Mouse (Mus musculus) hindbrain, embryonic 12.5 days (tissue): ENCODE measurements around the gene Vps36. TPM values are rescaled to one million over a fixed set of nuclear protein-coding genes. Genes with fewer than 3 reads are reported as not detected.

ENCODE experiments used
- ATAC-seq: fragments of 200-750 bp; cut with Nextera tagmentation; 2 replicates; pipeline ENCODE4 v1.8.0; 2017; ENCODE audit warnings: moderate TSS enrichment; ENCODE audit not compliant: low FRiP score
- H3K27ac ChIP-seq: fragments of 300-500 bp; sonication (generic); 2 replicates; pipeline ENCODE4 v1.5.1; 2016; ENCODE audit warnings: mild to moderate bottlenecking
- H3K27me3 ChIP-seq: fragments of 300-500 bp; sonication (generic); 2 replicates; pipeline ENCODE4 v1.6.1; 2016; ENCODE audit warnings: mild to moderate bottlenecking
- H3K36me3 ChIP-seq: fragments of 300-500 bp; sonication (generic); 2 replicates; pipeline ENCODE4 v1.6.1; 2016; ENCODE audit warnings: mild to moderate bottlenecking
- H3K4me1 ChIP-seq: fragments of 300-500 bp; sonication (generic); 2 replicates; pipeline ENCODE4 v1.6.1; 2016
- H3K4me2 ChIP-seq: fragments of 300-500 bp; sonication (generic); replicated peaks from 2 replicates; pipeline ENCODE4 v1.6.1; 2016; ENCODE audit warnings: mild to moderate bottlenecking
- H3K4me3 ChIP-seq: fragments of 300-500 bp; sonication (generic); 2 replicates; pipeline ENCODE4 v1.5.1; 2016; ENCODE audit warnings: mild to moderate bottlenecking
- H3K9ac ChIP-seq: fragments of 300-500 bp; sonication (generic); 2 replicates; pipeline ENCODE4 v1.6.1; 2016; ENCODE audit warnings: mild to moderate bottlenecking, moderate library complexity
- H3K9me3 ChIP-seq: fragments of 300-500 bp; sonication (generic); replicated peaks from 2 replicates; pipeline ENCODE4 v1.6.1; 2016; ENCODE audit warnings: mild to moderate bottlenecking
- WGBS: fragments of 180-500 bp; shearing (Covaris S2); methylation state at CpG from one replicate; pipeline ENCODE4 v1.1.7; 2016; 5-methylcytosine and 5-hydroxymethylcytosine counted together
- polyA plus RNA-seq: library from polyadenylated mRNA; unstranded; fragments of >200 nt; fragmentation: Nextera tagmentation; extraction: Ambion mirVana; gene quantifications from 2 replicates; pipeline ENCODE4 v1.2.1, GENCODE M21; 2016

The Vps36 gene
- polyA plus RNA-seq, result 39.4 and 39.9 TPM in 2 replicates

- peak; percentile 97 for ATAC-seq
- H3K27me3 ChIP-seq, result 0 out of 2 replicates have a peak, but pooled peaks cover 3% of the 10 kb centered on the region
- peak within 1 kb of the TSS; percentile 71 for H3K4me2 ChIP-seq
- no peaks in the 10 kb centered on the region for H3K9me3 ChIP-seq
- H3K36me3 ChIP-seq, result no peaks in the 10 kb centered on the region
- WGBS, result under 1% methylated on average over 70 of the region's 73 CpGs
- peaks cover 12% of the 10 kb centered on the region for H3K4me1 ChIP-seq
- H3K4me3 ChIP-seq, result peak within 1 kb of the TSS; percentile 79
- peak within 1 kb of the TSS; percentile 95 for H3K9ac ChIP-seq
- H3K27ac ChIP-seq, result peak within 1 kb of the TSS; percentile 97
Observed at GRCm38 (mm10) chr8:22192660-22193431, at the start of gene Vps36. Gene Vps36, plus strand, starts transcription at chr8:22192809.

- no peak for ATAC-seq
- 84% methylated on average over 1 of the region's 1 CpGs for WGBS
- H3K36me3 ChIP-seq, result peaks cover 19% of the 10 kb centered on the region; the same call in 1 of the 2 replicates
Observed at GRCm38 (mm10) chr8:22143764-22144491, 48.7 kb upstream of the Vps36 start.

GRCm38 (mm10) chr8:22145831-22146230 is 46.8 kb upstream of the Vps36 start:
- Histone ChIP-seq H3K4me1 (no peaks in the 10 kb centered on the region), H3K9ac (no peak overlapping the region), H3K4me2 (no peak overlapping the region), H3K27me3 (no peaks in the 10 kb centered on the region), H3K4me3 (no peak overlapping the region), H3K9me3 (no peaks in the 10 kb centered on the region), H3K27ac (no peak overlapping the region), H3K36me3 (peaks cover 14% of the 10 kb centered on the region; the same call in 1 of the 2 replicates)
- ATAC-seq, result no peak
- 81% methylated on average over 6 of the region's 6 CpGs for WGBS

More at GRCm38 (mm10) chr8:22143764-22144491, 48.7 kb upstream of the Vps36 start:
- no peaks in the 10 kb centered on the region for H3K4me1 ChIP-seq
- H3K27me3 ChIP-seq, result no peaks in the 10 kb centered on the region
- H3K9me3 ChIP-seq, result no peaks in the 10 kb centered on the region
- no peak overlapping the region for H3K27ac ChIP-seq
- H3K4me3 ChIP-seq, result no peak overlapping the region
- H3K4me2 ChIP-seq, result no peak overlapping the region
- no peak overlapping the region for H3K9ac ChIP-seq

GRCm38 (mm10) chr8:22147706-22148366 is 44.8 kb upstream of the Vps36 start:
- Histone ChIP-seq H3K27me3 (no peaks in the 10 kb centered on the region), H3K27ac (no peak overlapping the region), H3K36me3 (peaks cover 5% of the 10 kb centered on the region; the same call in 1 of the 2 replicates), H3K4me3 (no peak overlapping the region), H3K4me1 (no peaks in the 10 kb centered on the region), H3K9ac (no peak overlapping the region), H3K4me2 (no peak overlapping the region), H3K9me3 (no peaks in the 10 kb centered on the region)
- 77% methylated on average over 9 of the region's 9 CpGs for WGBS
- ATAC-seq, result no peak

- no peak overlapping the region for H3K4me3 ChIP-seq
- no peak overlapping the region for H3K4me2 ChIP-seq
- no peak for ATAC-seq
- no peaks in the 10 kb centered on the region for H3K9me3 ChIP-seq
- no peaks in the 10 kb centered on the region for H3K4me1 ChIP-seq
- H3K27me3 ChIP-seq, result no peaks in the 10 kb centered on the region
- no peak overlapping the region for H3K9ac ChIP-seq
- peaks cover 5% of the 10 kb centered on the region; the same call in 1 of the 2 replicates for H3K36me3 ChIP-seq
- WGBS, result 88% methylated on average over 7 of the region's 7 CpGs
- H3K27ac ChIP-seq, result no peak overlapping the region
Observed at GRCm38 (mm10) chr8:22148367-22148740, 44.3 kb upstream of the Vps36 start.

- WGBS, result 94% methylated on average over 11 of the region's 11 CpGs
- H3K27me3 ChIP-seq, result no peaks in the 10 kb centered on the region
- H3K9me3 ChIP-seq, result no peaks in the 10 kb centered on the region
- no peak overlapping the region for H3K4me2 ChIP-seq
- no peak overlapping the region for H3K9ac ChIP-seq
- no peak overlapping the region for H3K4me3 ChIP-seq
- H3K27ac ChIP-seq, result no peak overlapping the region
- no peak for ATAC-seq
- no peaks in the 10 kb centered on the region for H3K4me1 ChIP-seq
- H3K36me3 ChIP-seq, result peaks cover 12% of the 10 kb centered on the region
Observed at GRCm38 (mm10) chr8:22149643-22150344, 42.8 kb upstream of the Vps36 start.

- no peak for ATAC-seq
- Histone ChIP-seq H3K27ac (no peak overlapping the region), H3K9ac (no peak overlapping the region), H3K9me3 (no peaks in the 10 kb centered on the region), H3K27me3 (no peaks in the 10 kb centered on the region), H3K4me2 (no peak overlapping the region), H3K4me1 (no peaks in the 10 kb centered on the region), H3K36me3 (peaks cover 14% of the 10 kb centered on the region), H3K4me3 (no peak overlapping the region)
- 88% methylated on average over 3 of the region's 3 CpGs for WGBS
Observed at GRCm38 (mm10) chr8:22150345-22150663, 42.3 kb upstream of the Vps36 start.

GRCm38 (mm10) chr8:22162206-22162605 is 30.4 kb upstream of the Vps36 start:
- no peak for ATAC-seq
- Histone ChIP-seq H3K4me3 (no peak overlapping the region), H3K27ac (no peak overlapping the region), H3K4me2 (no peak overlapping the region), H3K27me3 (no peaks in the 10 kb centered on the region), H3K9me3 (no peaks in the 10 kb centered on the region), H3K36me3 (peaks cover 9% of the 10 kb centered on the region; the same call in 1 of the 2 replicates), H3K4me1 (0 out of 2 replicates have a peak, but pooled peaks cover 5% of the 10 kb centered on the region), H3K9ac (no peak overlapping the region)
- WGBS, result 91% methylated on average over 8 of the region's 8 CpGs

GRCm38 (mm10) chr8:22164431-22164830 is 28.2 kb upstream of the Vps36 start:
- H3K4me3 ChIP-seq, result no peak overlapping the region
- H3K36me3 ChIP-seq, result peaks cover 13% of the 10 kb centered on the region
- 0 out of 2 replicates have a peak, but pooled peaks cover 5% of the 10 kb centered on the region for H3K4me1 ChIP-seq
- no peak for ATAC-seq
- H3K27me3 ChIP-seq, result no peaks in the 10 kb centered on the region
- H3K9ac ChIP-seq, result no peak overlapping the region
- no peak overlapping the region for H3K27ac ChIP-seq
- H3K9me3 ChIP-seq, result no peaks in the 10 kb centered on the region
- no peak overlapping the region for H3K4me2 ChIP-seq
- 91% methylated on average over 10 of the region's 10 CpGs for WGBS

GRCm38 (mm10) chr8:22165251-22166079 is 27.1 kb upstream of the Vps36 start:
- Histone ChIP-seq H3K27me3 (no peaks in the 10 kb centered on the region), H3K4me1 (0 out of 2 replicates have a peak, but pooled peaks cover 5% of the 10 kb centered on the region), H3K9me3 (no peaks in the 10 kb centered on the region), H3K4me2 (peak overlapping the region; percentile 48), H3K36me3 (peaks cover 15% of the 10 kb centered on the region), H3K27ac (peak overlapping the region; percentile 84), H3K9ac (peak overlapping the region; percentile 36), H3K4me3 (peak overlapping the region; percentile 59)
- peak; percentile 71 for ATAC-seq
- 63% methylated on average over 10 of the region's 10 CpGs for WGBS

- Histone ChIP-seq H3K9me3 (no peaks in the 10 kb centered on the region), H3K4me3 (peak within 1 kb of the TSS; percentile 59), H3K4me2 (peak within 1 kb of the TSS; percentile 48), H3K9ac (peak within 1 kb of the TSS; percentile 36), H3K27ac (peak within 1 kb of the TSS; percentile 84), H3K36me3 (peaks cover 18% of the 10 kb centered on the region), H3K4me1 (0 out of 2 replicates have a peak, but pooled peaks cover 5% of the 10 kb centered on the region), H3K27me3 (no peaks in the 10 kb centered on the region)
- under 1% methylated on average over 41 of the region's 43 CpGs for WGBS
- peak; percentile 98 for ATAC-seq
Observed at GRCm38 (mm10) chr8:22166080-22166603, 26.5 kb upstream of the Vps36 start, which contains the start of gene Nek3. Gene Nek3, minus strand, starts transcription at chr8:22166435.
